Comparison of ENCODE assay signal across 8 mouse cellular contexts in the genomic region with DNA sequence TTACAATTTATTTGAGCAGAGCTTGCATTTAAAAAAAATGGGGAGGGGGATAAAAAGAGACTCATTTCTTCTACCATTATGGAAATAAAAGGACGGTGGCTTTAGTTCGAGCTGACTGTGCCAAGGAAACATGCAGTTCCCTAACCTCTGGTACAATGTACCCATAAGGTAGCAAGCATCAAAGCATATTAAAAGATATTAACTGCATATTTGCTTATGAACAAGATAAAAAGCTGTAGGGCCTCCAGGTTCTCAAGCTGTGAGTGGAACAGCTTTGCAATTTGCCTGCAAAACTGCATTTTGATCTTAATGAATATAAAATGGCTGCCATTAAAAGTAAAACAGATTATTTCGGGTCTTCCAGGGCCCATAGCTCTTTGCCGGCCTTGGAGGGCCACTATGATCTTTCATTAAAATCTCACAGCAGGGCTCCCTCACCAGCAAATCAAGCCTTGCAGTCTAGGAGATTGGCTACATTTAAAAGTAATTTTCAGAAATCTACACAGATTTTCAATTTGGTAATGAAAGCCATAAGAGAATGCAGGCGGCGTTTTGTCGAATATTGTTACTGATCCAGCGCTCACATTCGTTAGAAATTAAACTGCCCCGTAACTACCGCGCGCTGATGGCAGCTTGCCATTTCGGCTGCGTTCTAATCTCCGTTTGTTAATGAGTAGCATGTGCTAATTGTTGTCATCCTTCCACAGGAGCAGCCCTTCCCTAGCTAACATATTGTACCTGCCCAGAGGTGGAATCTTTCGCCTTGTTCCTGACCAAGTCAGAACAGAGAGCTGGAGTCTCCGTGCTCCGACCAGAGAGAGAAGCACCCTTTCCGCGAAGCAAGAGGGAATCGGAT.
DNase-seq lines count a peak whose midpoint lies in the region; ATAC-seq and TF ChIP-seq lines count a peak whose summit lies in the region.

No protein-coding gene starts in this region.

- H3K27me3 ChIP-seq in heart, embryonic 11.5 days (ENCODE audit: control insufficient read depth, insufficient read depth, low read length): no peaks in the 10 kb centered on the region
- H3K27me3 ChIP-seq in embryonic facial prominence, embryonic 15.5 days: no peaks in the 10 kb centered on the region
- no peaks in the 10 kb centered on the region for H3K27me3 ChIP-seq in kidney, postnatal 0 days (ENCODE audit: insufficient read depth, low read length)
- peaks cover 7% of the 10 kb centered on the region for H3K27me3 ChIP-seq in midbrain, embryonic 12.5 days
- H3K27me3 ChIP-seq in liver, embryonic 12.5 days (replicated peaks): no peaks in the 10 kb centered on the region; the same call in 1 of the 2 replicates

- no peak for ATAC-seq in heart, embryonic 11.5 days (replicated peaks; ENCODE audit: insufficient number of reproducible peaks, low FRiP score, low TSS enrichment)
- no peak for ATAC-seq in embryonic facial prominence, embryonic 15.5 days (ENCODE audit: insufficient number of reproducible peaks, low FRiP score, low TSS enrichment, low read depth)
- no peak for ATAC-seq in kidney, postnatal 0 days (replicated peaks; ENCODE audit: low FRiP score, low read depth)
- ATAC-seq in midbrain, embryonic 12.5 days (ENCODE audit: low FRiP score, low read depth): peak; percentile 42; the same call in 1 of the 2 replicates
- no peak for ATAC-seq in liver, embryonic 12.5 days
- ATAC-seq in granulocyte monocyte progenitor cell, adult 5-6 weeks (replicated peaks; ENCODE audit: poor library complexity, severe bottlenecking): no peak

- H3K27ac ChIP-seq in heart, embryonic 11.5 days (ENCODE audit: low read depth, low read length): no peak overlapping the region
- H3K27ac ChIP-seq in embryonic facial prominence, embryonic 15.5 days (replicated peaks): no peak overlapping the region
- no peak overlapping the region for H3K27ac ChIP-seq in kidney, postnatal 0 days
- H3K27ac ChIP-seq in midbrain, embryonic 12.5 days (replicated peaks): no peak overlapping the region
- H3K27ac ChIP-seq in liver, embryonic 12.5 days: no peak overlapping the region

- DNase-seq in heart, postnatal 4 days: no peak
- no peak for DNase-seq in kidney, postnatal 0 days (ENCODE audit: low spot score)
- DNase-seq in adrenal gland, postnatal 25 days: no peak

- no peak overlapping the region for H3K9ac ChIP-seq in heart, embryonic 11.5 days (ENCODE audit: low read depth, low read length)
- H3K9ac ChIP-seq in embryonic facial prominence, embryonic 15.5 days: no peak overlapping the region
- no peak overlapping the region for H3K9ac ChIP-seq in kidney, postnatal 0 days (ENCODE audit: low read depth, low read length)
- H3K9ac ChIP-seq in midbrain, embryonic 12.5 days (replicated peaks): no peak overlapping the region
- H3K9ac ChIP-seq in liver, embryonic 12.5 days: no peak overlapping the region

- 56% methylated on average over 22 of the region's 22 CpGs for WGBS in heart, embryonic 11.5 days (ENCODE audit: insufficient replicate concordance)
- 27% methylated on average over 22 of the region's 22 CpGs for WGBS in embryonic facial prominence, embryonic 15.5 days
- 67% methylated on average over 22 of the region's 22 CpGs for WGBS in kidney, postnatal 0 days
- 56% methylated on average over 22 of the region's 22 CpGs for WGBS in midbrain, embryonic 12.5 days
- 45% methylated on average over 22 of the region's 22 CpGs for WGBS in liver, embryonic 12.5 days (ENCODE audit: insufficient replicate concordance)

- no peaks in the 10 kb centered on the region for H3K36me3 ChIP-seq in heart, embryonic 11.5 days (ENCODE audit: control insufficient read depth, insufficient read depth, low read length)
- no peaks in the 10 kb centered on the region for H3K36me3 ChIP-seq in embryonic facial prominence, embryonic 15.5 days
- H3K36me3 ChIP-seq in kidney, postnatal 0 days (ENCODE audit: insufficient read depth, low read length): no peaks in the 10 kb centered on the region
- H3K36me3 ChIP-seq in midbrain, embryonic 12.5 days: no peaks in the 10 kb centered on the region
- no peaks in the 10 kb centered on the region for H3K36me3 ChIP-seq in liver, embryonic 12.5 days

- peak overlapping the region; percentile 56 for H3K4me2 ChIP-seq in heart, embryonic 11.5 days
- peak overlapping the region; percentile 51 for H3K4me2 ChIP-seq in embryonic facial prominence, embryonic 15.5 days (replicated peaks)
- H3K4me2 ChIP-seq in kidney, postnatal 0 days (ENCODE audit: low read length): peak overlapping the region; percentile 10; the same call in 1 of the 2 replicates
- peak overlapping the region; percentile 28 for H3K4me2 ChIP-seq in midbrain, embryonic 12.5 days (replicated peaks)
- H3K4me2 ChIP-seq in liver, embryonic 12.5 days: no peak overlapping the region

- H3K4me3 ChIP-seq in heart, embryonic 11.5 days (ENCODE audit: low read depth, low read length): peak overlapping the region; percentile 28
- H3K4me3 ChIP-seq in embryonic facial prominence, embryonic 15.5 days (replicated peaks): peak overlapping the region; percentile 31
- H3K4me3 ChIP-seq in kidney, postnatal 0 days (replicated peaks; ENCODE audit: low read depth, low read length): no peak overlapping the region
- H3K4me3 ChIP-seq in midbrain, embryonic 12.5 days: no peak overlapping the region
- H3K4me3 ChIP-seq in liver, embryonic 12.5 days: no peak overlapping the region

- H3K9me3 ChIP-seq in heart, embryonic 11.5 days (replicated peaks; ENCODE audit: control insufficient read depth, low read length): no peaks in the 10 kb centered on the region
- H3K9me3 ChIP-seq in embryonic facial prominence, embryonic 15.5 days (replicated peaks): no peaks in the 10 kb centered on the region
- no peaks in the 10 kb centered on the region for H3K9me3 ChIP-seq in kidney, postnatal 0 days (replicated peaks; ENCODE audit: low read length)
- H3K9me3 ChIP-seq in midbrain, embryonic 12.5 days: no peaks in the 10 kb centered on the region
- no peaks in the 10 kb centered on the region for H3K9me3 ChIP-seq in liver, embryonic 12.5 days (replicated peaks)

- TF ChIP-seq CTCF in kidney, postnatal 0 days (IDR thresholded peaks at IDR 0.05; ENCODE audit: low read depth): no peak

- H3K4me1 ChIP-seq in heart, embryonic 11.5 days (ENCODE audit: control insufficient read depth, insufficient read depth, low read length): no peaks in the 10 kb centered on the region
- H3K4me1 ChIP-seq in embryonic facial prominence, embryonic 15.5 days: peaks cover 13% of the 10 kb centered on the region; the same call in 1 of the 2 replicates
- no peaks in the 10 kb centered on the region for H3K4me1 ChIP-seq in kidney, postnatal 0 days (replicated peaks; ENCODE audit: insufficient read depth, low read length)
- H3K4me1 ChIP-seq in midbrain, embryonic 12.5 days: peaks cover 20% of the 10 kb centered on the region
- H3K4me1 ChIP-seq in liver, embryonic 12.5 days: no peaks in the 10 kb centered on the region

Comparison
In these comparisons a context has a peak if more than half of its experiments do, and no peak if none do; other contexts are left out.
1. H3K4me3 ChIP-seq: peak in heart, embryonic 11.5 days (single experiment) and embryonic facial prominence, embryonic 15.5 days (single experiment); none in kidney, postnatal 0 days (single experiment), midbrain, embryonic 12.5 days (single experiment) and liver, embryonic 12.5 days (single experiment).